Mouse (Mus musculus): ENCODE measurements around the gene Adamtsl5.
"Not testable (repeated sequence)": the region's sequence is repeated elsewhere in the genome, so short reads cannot be mapped to it uniquely, and the experiment has no call there.

The Adamtsl5 gene

DNA sequence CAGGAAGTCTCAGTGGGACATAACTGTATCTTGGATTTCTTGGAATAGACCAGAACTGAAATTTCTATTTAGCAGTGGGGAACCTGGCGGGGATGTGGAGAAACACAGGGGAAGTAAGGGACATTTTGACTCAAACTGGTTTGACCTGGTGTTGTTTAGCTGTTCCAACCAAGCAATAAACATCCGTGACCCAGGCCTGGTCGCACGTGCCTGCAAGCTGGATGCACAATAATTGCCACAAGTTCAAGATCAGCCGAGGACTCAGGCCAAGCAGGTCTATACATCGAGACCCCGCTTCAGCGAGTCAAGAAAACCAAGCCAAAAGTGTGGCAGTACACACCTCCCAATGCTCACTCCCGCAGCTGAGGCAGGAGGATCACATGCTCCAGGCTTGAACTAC lies 23.8 kb upstream of the Adamtsl5 start:
- DNase-seq (ENCODE audit: low read depth, low spot score): no peak

GRCm38 (mm10) chr10:80371411-80371966 lies 23.3 kb upstream of the Adamtsl5 start:
- DNase-seq (ENCODE audit: low read depth, low spot score): peak; percentile 72

- no peak for DNase-seq (ENCODE audit: low read depth, low spot score)
Observed at GRCm38 (mm10) chr10:80369995-80370747, 22.0 kb upstream of the Adamtsl5 start.

GRCm38 (mm10) chr10:80368392-80368791 lies 20.2 kb upstream of the Adamtsl5 start:
- DNase-seq (ENCODE audit: low read depth, low spot score): no peak

- no peak for DNase-seq (ENCODE audit: low read depth, low spot score)
Observed at GRCm38 (mm10) chr10:80367954-80368353, 19.7 kb upstream of the Adamtsl5 start.

DNA sequence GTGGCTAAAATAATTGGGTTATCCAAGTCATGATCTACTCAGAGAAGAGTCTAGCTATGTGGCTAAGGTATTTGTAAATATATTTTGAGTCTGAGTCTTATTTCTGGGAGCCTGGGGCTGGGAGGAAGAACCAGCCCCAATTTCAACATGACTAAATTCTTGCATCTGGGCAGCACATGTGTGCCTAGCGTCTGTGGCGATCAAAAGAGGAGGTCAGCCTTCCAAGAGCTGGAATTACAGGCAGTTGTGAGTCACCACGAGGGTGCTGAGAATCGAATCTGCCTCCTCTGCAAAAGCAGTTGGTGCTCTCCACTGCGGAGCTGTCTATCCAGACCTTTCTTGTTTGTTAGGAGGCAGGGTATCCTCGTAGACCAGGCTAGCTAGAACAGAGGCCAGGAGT lies 17.5 kb upstream of the Adamtsl5 start:
- DNase-seq (ENCODE audit: low read depth, low spot score): no peak

DNA sequence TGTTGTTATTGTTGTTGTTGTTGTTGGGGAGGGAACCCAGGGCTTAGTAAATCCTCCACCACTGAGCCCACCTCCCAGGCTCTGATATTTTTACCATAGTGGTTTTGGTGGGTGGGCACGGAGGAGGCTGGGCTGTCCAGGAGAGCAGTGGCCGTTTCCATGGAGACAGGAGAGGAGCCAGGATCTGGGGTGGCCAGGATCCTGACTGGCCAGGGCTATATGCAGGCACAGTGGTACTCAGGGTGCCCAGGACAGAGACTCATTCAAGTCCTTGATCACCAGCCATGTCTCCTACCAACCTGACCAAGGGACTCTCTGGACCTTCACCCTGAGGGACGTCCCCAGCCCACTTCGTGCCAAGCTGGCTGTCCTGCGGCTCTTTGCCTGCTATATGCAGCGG lies 15.5 kb upstream of the Adamtsl5 start:
- no peak for DNase-seq (ENCODE audit: low read depth, low spot score)

DNA sequence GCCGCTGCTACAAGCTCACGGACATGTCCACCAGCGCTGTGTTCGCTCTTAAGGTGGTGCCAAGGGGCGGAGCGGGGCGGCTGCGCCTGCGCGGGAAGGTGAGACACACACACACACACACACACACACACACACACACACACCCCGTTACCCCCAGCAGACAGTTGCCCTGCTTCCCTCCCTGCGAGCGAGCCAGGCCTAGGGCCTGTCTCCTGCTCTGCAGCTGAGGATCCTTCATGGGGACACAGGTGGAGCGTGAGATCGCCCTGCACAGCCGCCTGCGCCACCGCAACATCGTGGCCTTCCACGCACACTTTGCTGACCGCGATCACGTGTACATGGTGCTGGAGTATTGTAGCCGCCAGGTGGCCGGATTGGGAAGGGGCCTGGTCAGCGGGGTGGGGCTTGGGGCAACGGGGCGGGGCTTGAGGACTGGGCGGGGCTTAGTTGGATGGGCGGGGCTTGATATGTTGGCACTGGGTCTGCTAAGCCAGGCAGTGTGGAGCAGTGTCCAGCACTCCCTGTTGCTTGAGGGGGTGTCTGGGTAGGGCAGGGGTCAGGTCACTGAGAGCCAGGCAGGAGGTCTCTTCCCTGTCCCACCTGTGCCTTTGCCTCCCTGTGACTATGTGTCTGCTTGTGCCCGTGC lies 9.9 kb upstream of the Adamtsl5 start:
- DNase-seq (ENCODE audit: low read depth, low spot score): no peak

DNA sequence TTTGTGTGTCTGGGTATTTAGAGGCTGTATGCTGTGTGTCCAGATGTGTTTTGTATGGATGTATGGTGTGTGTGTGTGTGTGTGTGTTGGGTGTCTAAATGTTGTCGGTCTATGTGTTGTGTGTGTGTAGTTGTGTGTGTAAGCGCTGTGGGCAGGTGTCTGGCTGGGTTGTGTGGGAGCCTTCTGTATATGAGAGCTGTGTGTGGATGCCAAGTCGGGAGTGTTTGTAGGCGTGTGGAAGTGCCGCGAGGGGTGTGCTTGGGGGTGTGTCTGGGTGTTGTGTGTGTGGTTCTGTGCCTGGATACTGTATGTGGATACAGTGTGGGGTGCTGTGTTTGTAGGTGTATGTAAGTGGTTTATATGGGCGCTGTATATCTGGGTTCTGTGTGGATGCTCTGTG lies 9.1 kb upstream of the Adamtsl5 start:
- no peak for DNase-seq (ENCODE audit: low read depth, low spot score)

- DNase-seq (ENCODE audit: low read depth, low spot score): no peak
Observed at GRCm38 (mm10) chr10:80356737-80357136, 8.5 kb upstream of the Adamtsl5 start.

DNA sequence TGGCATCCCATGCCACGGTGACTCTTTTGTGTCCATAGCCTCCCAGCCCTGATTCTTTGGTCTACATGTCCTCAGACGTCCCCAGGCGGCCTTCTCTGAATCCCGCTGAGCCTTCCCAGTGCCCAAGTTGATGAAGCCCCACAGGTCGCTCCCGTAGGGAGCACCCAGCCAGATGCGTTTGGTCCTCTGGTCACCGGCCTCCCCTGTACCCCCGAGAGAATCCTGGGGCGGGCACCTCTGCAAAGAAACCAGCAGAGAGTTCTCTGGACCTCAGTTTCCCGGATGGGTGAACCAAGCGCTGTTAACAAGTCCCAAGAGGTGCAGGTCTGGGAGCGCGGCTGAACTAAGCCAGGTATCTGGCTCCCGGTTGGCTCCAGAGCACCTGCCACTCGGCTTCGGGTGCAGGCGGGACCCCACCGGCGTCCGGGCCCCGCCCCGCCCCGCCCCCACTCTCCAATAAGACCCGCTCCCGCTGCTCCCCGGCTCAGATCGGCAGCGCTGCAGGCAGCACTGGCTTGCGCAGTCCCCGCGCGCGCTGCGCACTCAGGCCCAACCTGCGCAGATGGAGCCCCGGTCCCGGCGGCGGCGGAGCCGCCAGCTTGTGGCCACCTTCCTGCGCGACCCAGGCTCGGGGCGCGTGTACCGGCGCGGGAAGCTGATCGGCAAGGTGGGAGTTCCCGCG lies 7.9 kb upstream of the Adamtsl5 start, which contains the start of gene Plk5:
Gene Plk5 (plus strand): TSS at position 459 of the 682 bp plus-strand sequence.
- DNase-seq (ENCODE audit: low read depth, low spot score): no peak

GRCm38 (mm10) chr10:80355431-80355830 lies 7.2 kb upstream of the Adamtsl5 start:
- no peak for DNase-seq (ENCODE audit: low read depth, low spot score)

DNA sequence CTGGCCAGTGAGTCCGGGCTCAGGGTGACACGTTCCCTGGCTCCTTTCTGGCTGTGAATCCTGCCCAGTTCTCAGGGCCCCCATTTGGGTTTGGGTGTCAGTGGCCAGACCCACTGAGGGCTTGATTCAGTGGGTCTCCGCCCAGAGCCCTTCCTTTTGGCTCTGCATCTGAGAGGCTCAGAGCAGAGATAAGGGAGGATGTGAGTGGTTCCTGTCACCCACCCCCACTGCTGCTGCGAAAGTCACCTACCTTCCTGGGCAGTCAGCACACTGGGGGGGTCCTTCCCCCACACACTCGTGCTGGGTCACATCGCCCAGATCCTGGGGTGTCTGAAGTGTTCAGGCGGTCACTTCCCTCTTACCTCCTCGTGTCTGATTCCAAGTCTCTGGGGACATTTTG lies 4.5 kb upstream of the Adamtsl5 start:
- DNase-seq (ENCODE audit: low read depth, low spot score): no peak

- no peak for DNase-seq (ENCODE audit: low read depth, low spot score)
Observed at GRCm38 (mm10) chr10:80351896-80352295, 3.7 kb upstream of the Adamtsl5 start.

- DNase-seq (ENCODE audit: low read depth, low spot score): peak; percentile 89
Observed at GRCm38 (mm10) chr10:80350292-80350691, 2.1 kb upstream of the Adamtsl5 start.

DNA sequence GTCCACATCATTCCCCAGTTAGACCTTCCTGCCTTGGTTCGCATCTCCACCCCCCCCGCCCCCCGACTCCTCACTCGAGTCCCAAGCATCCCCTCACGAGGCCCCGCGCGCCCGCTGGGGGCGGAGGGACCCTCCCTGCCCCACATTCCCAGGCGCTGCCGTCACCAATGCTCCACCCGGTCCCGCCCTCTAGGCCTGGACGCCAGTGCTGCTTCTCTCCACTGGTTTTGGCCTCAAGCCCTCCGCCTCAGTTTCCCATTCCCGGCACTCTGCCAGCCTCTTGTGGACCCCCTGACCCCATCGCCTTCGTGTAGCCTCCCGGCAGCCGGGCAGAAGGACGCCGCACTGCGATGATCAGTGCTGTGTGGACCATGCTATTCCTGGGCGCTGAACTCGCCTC lies 769 bp upstream of the Adamtsl5 start:
- no peak for DNase-seq (ENCODE audit: low read depth, low spot score)

DNA sequence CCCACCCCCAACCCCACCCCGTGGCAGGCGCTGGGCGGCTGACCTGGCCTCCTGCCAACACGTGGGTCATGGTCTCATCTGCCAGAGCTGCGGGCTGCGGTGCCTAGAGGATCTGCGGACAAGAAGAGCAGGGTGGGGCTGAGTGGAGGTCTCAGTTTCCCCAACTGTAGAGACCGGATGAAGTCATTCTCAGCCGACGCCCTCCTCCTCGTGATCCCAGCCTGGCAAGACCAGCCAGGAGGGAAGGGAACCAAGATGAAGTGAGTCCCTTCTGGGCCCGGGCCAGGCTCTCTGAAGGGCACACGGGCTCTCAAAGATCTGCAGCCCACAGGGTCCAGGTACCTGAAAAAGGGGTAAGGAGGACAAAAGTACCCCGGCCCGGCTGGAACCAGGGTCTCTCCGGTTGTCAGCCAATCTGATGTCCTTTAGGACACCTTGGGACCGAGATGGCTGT lies 671 bp downstream of the Adamtsl5 start:
- no peak for DNase-seq (ENCODE audit: low read depth, low spot score)

DNA sequence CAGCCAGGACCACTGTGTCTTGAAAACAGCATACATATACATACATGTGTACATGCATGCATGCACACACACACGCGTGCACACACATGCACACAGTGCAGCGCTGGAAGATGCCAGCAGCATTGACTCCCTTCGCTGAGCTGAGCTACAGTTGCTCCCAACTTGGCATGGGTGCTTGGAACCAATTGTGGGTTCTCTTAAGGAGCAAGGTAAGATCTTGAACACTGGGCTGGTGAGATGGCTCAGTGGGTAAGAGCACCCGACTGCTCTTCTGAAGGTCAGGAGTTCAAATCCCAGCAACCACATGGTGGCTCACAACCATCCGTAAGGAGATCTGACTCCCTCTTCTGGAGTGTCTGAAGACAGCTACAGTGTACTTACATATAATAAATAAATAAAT lies 2.3 kb downstream of the Adamtsl5 start:
- not testable (repeated sequence) for DNase-seq (ENCODE audit: low read depth, low spot score)

DNA sequence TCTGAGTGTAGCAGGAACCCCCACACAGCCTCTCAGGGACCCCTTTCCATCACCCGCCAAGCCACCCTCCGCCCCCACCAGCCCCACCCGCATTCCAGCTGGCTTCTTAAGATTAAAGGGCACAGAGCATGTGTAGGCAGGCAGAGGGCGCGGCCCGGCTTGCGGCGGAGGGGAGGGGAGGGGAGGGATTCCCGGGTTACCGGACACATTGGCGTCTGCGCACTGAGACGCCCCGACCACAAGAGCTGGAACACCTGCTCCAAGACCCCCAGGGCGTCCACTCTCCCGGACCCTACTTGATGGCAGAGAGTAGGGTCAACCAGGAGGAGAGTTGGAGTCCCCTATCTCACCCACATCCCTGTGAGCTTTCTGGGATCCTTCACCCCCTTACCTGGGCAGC lies 3.1 kb downstream of the Adamtsl5 start:
- no peak for DNase-seq (ENCODE audit: low read depth, low spot score)

DNA sequence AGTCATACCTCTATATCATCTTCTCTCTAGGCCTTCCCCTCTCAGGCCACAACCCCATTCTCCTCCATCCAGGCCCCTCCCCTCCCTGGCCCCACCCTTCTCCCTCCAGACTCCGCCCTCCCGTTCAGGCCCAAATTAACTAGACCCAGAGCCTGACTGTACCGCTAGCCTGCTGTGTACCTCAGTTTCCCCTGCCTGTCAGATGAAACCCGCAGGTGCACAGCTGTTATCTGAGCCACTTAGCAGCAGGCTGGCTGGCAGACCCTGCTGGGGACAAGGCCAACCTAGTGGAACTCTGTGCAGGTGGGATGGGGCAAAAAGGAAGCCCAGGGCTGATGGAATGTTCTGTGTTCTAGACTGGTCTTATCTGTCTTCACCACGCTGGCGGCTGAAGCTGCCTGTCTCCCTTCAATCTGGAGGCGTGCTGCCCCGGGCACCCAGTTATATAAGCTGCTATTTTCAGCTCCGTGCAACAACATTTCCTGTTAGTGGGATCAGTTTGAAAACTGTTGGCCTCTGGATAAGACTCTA lies 4.0 kb downstream of the Adamtsl5 start:
- no peak for DNase-seq (ENCODE audit: low read depth, low spot score)

GRCm38 (mm10) chr10:80343425-80343895 lies 4.8 kb downstream of the Adamtsl5 start:
- no peak for DNase-seq (ENCODE audit: low read depth, low spot score)
